Mouse (Mus musculus): ENCODE results near the gene Nuak1.

- TF ChIP-seq POLR2A (IDR thresholded peaks at IDR 0.05; ENCODE audit: control insufficient read depth, extremely low read depth, insufficient read depth, low read length, poor library complexity): no peak
- TF ChIP-seq CTCF (IDR thresholded peaks at IDR 0.05; ENCODE audit: borderline replicate concordance, control insufficient read depth, extremely low read depth, insufficient read depth, low read length, poor library complexity): no peak
Observed at GRCm38 (mm10) chr10:84387338-84387737, 53.1 kb downstream of the Nuak1 start.

Data from thymus, adult 2 months (tissue).